Mouse (Mus musculus): ENCODE measurements around the gene Fcrl5.
"Not testable (repeated sequence)": the region's sequence is repeated elsewhere in the genome, so short reads cannot be mapped to it uniquely, and the experiment has no call there.

Gene Fcrl5

GRCm38 (mm10) chr3:87435479-87435878, at the start of gene Fcrl5:
Gene Fcrl5, plus strand, starts transcription at chr3:87435773.
- no peak for DNase-seq

GRCm38 (mm10) chr3:87390935-87391334, 44.6 kb upstream of the Fcrl5 start:
- no peak for DNase-seq

- no peak for DNase-seq
These were observed 36.8 kb upstream of the Fcrl5 start for GRCm38 (mm10) chr3:87398809-87399208.

- no peak for DNase-seq
These were observed 35.7 kb upstream of the Fcrl5 start for GRCm38 (mm10) chr3:87399906-87400305.

GRCm38 (mm10) chr3:87401321-87401720, 34.3 kb upstream of the Fcrl5 start:
- DNase-seq = peak; percentile 16 to 37

- DNase-seq = peak; percentile 49
These were observed 27.4 kb upstream of the Fcrl5 start for GRCm38 (mm10) chr3:87408171-87408570.

- DNase-seq = no peak
These were observed 26.2 kb upstream of the Fcrl5 start for GRCm38 (mm10) chr3:87409196-87409935.

GRCm38 (mm10) chr3:87410605-87411004, 25.0 kb upstream of the Fcrl5 start:
- DNase-seq = no peak

- peak; percentile 55 to 61 for DNase-seq
These were observed 24.4 kb upstream of the Fcrl5 start for GRCm38 (mm10) chr3:87411150-87411549.

- no peak for DNase-seq
These were observed 14.9 kb upstream of the Fcrl5 start for GRCm38 (mm10) chr3:87420645-87421044.

- no peak for DNase-seq
These were observed 13.1 kb upstream of the Fcrl5 start for GRCm38 (mm10) chr3:87422386-87422910.

GRCm38 (mm10) chr3:87440586-87440985, 5.0 kb downstream of the Fcrl5 start:
- no peak for DNase-seq

GRCm38 (mm10) chr3:87443968-87444367, 8.4 kb downstream of the Fcrl5 start:
- no peak for DNase-seq

- no peak for DNase-seq
These were observed 29.9 kb downstream of the Fcrl5 start for GRCm38 (mm10) chr3:87465454-87465853.

- no peak for DNase-seq
These were observed 31.4 kb downstream of the Fcrl5 start for GRCm38 (mm10) chr3:87467011-87467410.

- DNase-seq = no peak
These were observed 31.8 kb downstream of the Fcrl5 start for GRCm38 (mm10) chr3:87467416-87467815.

GRCm38 (mm10) chr3:87477948-87478347, 42.4 kb downstream of the Fcrl5 start:
- DNase-seq = not testable (repeated sequence)

- not testable (repeated sequence) for DNase-seq
These were observed 43.0 kb downstream of the Fcrl5 start for GRCm38 (mm10) chr3:87478596-87478995.

GRCm38 (mm10) chr3:87479230-87479629, 43.7 kb downstream of the Fcrl5 start:
- not testable (repeated sequence) for DNase-seq

- DNase-seq = no peak
These were observed 51.8 kb downstream of the Fcrl5 start for GRCm38 (mm10) chr3:87487392-87487791.

- DNase-seq = no peak
These were observed 52.3 kb downstream of the Fcrl5 start for GRCm38 (mm10) chr3:87487911-87488310.

GRCm38 (mm10) chr3:87498266-87498665, 62.7 kb downstream of the Fcrl5 start:
- DNase-seq = no peak

GRCm38 (mm10) chr3:87499072-87499471, 63.5 kb downstream of the Fcrl5 start:
- DNase-seq = peak; percentile 58 to 63

All from thymus, postnatal 36 days (tissue).